Mouse (Mus musculus) retina, postnatal 7 days (tissue): Measurements from ENCODE around the gene Dok4.
"Not testable (repeated sequence)": the region's sequence is repeated elsewhere in the genome, so short reads cannot be mapped to it uniquely, and the experiment has no call there.

Source experiments
- DNase-seq: peaks from one replicate; pipeline ENCODE4 v3.0.0-alpha.2; 2012; ENCODE audit warnings: low read depth, low spot score

Gene Dok4

DNA sequence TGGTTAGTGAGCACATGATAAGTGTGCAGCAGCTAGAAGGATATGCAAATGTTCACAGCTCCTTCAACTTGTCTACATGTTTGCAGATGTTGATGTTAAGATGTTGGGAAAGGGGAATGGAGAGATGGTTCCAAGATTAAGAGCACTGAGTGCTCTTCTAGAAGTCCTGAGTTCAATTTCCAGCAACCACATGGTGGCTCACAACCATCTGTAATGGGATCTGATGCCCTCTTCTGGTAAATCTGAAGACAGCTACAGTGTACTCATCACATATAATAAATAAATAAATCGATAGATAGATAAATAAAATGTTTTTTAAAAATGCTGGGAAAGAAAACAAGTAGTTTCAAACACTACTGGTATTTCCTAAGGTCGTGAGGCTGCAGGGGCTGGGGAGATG is 34.9 kb downstream of the Dok4 start:
- DNase-seq, result no peak

DNA sequence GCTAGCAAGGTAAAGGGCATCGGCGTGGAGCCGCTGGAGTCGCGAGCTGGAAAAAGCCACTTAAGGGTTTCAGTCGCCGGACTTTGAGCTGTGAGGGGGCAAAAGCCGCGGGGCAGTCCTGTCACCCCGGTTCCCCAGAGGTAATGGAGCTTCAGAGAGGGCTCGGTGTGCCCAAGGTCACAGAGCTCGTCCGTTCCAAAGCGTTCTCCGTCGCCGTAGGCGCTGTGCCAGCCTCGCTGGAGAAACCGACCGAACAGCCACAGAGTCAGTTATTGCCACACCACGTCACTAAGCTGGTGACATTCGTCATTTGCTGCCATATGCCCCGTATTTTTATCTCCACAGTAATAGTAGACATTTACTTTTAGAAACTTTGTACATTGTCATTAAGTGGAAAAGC is 37.5 kb downstream of the Dok4 start:
- DNase-seq, result no peak

DNA sequence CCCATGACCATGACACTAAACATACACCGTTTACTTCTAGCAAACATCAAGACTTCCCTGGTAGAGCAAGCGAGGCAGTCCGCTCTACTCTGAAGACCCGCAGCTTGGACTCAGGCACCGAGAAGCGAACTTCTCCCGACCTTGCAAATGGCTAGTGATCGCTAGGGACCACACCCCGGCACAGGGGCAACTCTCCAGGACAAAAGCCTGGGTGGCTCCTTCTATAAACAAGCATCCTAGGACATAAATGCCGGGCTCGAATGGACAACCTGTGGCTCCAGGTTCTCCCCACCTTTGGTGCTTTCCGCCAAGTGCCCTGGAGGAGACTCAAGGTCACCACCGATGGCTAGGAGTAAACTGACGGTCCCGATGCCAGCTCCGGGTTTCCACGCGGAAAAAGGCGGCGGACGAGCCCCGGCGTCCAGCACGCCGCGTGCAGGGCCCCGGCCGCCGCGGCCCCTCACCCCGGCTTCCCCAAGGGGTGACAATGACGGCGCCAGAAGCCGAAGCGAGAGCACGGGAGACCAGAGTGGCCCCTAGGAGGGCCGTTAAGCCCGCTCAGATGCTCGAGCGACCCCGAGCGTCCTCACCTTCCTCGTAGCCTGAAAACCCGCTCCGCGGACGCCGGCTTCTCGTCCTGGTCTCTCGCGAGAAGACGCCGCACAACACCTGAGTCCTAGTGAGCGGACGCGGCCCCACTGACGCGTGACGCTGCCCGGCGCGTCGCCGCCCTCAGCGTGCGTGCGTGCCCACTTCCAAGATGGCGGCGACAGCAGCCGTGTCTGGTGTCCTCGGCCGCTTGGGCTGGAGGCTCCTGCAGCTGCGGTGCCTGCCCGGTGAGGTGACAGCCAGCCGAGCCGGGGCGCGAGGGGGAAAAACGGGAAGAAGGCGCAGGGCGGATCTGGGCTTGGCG is 38.2 kb downstream of the Dok4 start, which contains the start of the genes Coq9 and Ciapin1:
Coq9 (plus strand) TSS at position 660 of the 913 bp plus-strand sequence.
Ciapin1 (minus strand) TSS at position 697 of the 913 bp plus-strand sequence.
- peak; percentile 89 for DNase-seq

DNA sequence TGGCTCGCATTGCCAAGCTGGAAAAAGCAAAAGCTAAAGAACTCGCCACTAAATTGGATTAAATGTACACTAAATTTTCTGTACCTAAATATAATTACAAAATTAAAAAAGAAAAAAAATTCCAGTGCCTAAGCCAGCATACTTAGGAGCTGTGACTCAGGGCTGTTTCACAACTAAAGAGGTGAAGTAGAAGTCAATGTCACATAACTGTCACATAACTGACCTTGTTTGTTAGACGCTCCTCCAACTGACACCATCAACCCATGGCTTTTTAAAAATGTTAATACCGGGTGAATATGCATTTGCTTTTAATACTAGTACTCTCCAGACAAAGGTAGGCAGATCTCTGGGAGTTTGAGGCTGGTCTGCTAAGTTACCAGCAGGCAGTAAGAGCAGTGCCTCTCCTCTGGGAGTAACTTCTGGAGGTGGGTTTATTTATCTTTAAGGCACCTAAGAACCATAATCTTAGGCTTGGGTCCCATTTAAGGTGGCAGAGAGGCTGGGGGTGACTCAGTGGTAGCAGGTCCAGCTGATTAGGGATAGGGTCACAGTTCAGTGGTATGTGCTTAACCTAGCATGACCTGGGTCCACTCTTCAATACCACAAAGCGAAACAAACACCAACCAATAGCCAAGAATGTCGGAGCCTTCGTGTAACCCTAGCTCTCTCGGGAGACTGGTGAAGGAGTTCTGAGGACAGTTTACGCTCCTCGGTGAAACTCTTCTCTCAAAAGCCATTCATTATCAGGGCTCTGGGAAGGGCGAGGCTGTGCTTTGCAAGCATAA is 39.5 kb downstream of the Dok4 start:
- DNase-seq, result no peak

DNA sequence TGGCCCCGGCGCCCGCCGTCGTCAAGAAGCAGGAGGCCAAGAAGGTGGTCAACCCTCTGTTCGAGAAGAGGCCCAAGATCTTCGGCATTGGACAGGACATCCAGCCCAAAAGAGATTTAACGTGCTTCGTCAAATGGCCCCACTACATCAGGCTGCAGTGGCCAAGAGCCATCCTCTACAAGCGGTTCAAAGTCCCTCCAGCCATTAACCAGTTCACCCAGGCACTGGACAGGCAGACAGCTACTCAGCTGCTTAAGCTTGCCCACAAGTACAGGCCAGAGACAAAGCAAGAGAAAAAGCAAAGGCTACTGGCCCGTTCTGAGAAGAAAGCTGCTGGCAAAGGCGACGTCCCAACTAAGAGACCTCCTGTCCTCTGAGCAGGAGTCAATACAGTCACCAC is 40.4 kb downstream of the Dok4 start:
- not testable (repeated sequence) for DNase-seq

DNA sequence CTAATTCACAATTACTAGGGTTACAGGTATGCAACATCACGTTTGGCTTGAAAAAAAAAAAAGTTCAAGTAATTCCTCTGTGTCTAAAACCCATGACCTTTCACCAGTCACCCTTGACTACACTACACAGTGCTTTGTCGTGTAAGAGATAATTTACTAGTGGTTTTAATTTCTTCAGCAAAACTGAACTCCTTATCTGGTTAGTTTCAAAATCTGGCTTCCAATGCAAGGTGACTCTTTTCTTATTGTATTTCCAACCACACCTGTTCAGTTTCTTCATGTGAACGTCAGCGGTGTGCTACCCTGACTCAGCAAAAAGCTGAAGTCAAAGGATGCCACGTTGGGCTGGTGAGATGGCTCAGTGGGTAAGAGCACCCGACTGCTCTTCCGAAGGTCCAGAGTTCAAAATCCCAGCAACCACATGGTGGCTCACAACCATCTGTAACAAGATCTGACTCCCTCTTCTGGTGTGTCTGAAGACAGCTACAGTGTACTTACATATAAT is 42.2 kb downstream of the Dok4 start:
- DNase-seq, result not testable (repeated sequence)

DNA sequence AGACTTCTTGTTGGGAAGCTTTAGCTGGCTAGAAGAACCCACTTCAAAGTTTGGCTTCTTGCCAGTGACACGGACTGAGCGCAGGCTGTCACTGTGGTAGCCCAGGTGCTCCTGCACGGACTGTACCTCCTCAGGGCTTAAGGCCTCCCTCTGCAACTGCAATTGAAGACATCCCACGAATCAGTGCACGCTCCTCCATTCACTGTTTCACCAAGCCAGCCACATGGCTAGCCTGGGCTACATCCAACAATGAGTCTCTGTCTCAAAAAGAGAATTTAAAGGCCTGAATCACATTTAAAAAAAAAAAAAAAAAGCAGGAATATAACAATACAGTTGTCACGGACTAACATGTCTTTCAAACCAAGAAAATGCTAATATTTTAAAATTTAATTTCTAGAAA is 47.8 kb downstream of the Dok4 start:
- DNase-seq, result no peak

DNA sequence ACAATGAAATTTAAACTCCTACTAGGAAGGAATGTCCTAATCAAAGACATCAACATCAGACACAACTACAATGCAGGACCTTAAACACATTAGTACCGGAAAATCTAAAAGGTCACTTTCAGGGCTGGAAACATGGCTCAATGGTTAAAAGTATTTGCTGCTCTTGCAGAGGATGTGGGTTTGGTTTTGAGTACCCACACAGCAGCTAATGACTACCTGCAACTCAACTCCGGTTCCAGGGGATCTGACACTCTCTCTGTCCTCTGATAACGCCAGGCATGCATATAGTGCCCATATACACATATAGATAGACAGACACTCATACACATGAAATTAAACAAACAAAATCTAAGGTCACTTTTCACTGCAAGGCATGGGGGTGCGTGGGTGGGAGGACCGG is 49.9 kb downstream of the Dok4 start:
- DNase-seq, result no peak

DNA sequence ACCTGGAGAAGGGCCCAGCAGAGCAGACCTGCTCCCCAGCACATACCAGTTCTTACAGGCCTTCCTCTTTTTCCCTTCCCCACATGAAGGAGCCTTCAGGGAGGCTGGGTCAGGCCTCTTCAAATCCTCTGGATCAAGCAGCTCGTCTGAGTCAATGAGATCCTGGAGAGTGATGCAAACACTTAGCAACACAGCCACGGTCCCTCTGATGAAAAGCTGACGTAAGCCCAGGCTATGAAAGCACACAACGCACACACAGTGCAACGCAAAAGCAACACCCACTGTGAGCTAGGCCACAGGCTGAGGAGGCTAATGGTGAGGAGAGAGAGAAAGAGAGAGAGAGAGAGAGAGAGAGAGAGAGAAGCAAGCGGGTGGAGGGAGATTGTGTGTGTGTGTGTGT is 51.0 kb downstream of the Dok4 start:
- DNase-seq, result no peak

DNA sequence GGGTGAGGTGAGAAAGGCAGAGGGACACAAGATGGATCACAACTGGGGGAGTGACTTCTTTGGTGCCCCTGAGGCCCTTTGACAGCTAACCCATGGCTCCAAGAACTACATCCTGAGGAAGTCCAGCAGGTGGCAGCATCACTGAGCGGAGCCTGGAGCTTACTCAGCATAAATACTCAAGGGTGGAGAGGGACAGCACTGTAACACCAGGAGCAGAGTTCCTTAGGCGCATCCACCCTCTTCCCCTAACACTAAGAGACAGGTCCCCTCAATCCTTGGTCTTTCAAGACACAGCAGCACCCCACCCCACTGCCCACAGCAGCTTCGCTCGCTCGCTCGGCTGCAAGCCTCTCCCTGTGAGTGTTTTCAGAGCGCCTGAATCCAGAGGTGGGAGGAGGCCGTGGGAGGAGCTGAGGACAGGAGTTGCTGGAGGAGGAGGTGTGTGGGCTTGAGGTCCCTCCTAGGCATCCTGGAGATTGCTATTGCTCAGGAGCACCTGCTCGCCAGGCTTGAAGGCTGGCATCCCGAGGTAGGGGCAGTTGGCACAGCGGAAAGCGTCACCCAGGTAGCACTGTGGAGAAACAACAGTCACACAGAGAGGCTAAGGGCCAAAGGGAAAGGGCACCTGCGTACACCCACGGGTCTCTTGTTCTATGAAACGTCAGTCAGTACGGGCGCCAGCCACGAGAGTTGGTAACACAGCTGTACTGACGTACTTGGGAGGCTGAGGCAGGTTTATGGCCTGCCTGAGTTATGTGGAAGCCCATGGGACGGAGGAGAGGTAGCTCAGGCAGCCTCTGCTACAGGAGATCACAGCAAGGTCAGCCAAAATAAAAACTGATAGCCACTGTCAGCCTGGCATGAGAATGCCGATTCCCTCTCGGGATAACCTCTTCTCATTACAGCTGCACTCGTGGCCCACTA is 53.2 kb downstream of the Dok4 start:
- peak; percentile 20 for DNase-seq

DNA sequence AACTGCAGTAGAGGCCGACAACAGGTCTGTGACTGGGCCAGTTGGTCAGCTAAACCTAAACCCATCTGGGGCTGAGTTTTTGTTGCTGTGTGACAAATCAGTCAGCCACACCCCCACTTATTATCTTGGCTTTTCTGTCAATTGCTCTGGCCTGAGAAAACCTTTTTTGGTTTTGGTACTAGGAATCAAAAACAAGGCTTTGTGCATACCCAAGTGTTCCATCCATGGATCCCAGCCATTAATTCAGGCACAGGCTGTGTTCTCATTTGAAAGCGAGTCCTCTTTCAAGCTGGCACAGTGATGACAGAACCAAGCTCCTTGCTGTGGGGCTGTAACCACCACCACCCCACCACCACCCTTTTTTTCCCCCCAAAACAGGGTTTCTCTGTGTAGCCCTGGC is 54.7 kb downstream of the Dok4 start:
- no peak for DNase-seq

DNA sequence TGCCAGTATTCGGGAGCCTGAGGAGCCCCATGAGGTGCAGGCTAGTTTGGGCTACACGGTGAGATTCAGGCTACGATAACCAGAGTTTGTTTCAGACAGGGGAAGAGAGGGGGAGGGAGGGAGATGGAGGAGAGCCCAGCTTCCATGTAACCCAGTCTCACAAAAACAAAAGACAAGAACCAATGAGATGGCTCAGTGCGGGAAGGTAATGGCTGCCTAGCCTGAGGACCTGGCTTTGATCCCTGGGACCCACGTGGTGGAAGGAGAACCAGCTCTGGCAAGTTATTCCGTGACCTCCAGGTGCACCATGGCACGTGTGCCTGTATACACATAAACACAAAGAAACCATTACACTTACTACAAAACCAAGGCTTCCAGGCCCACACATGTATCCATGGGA is 55.6 kb downstream of the Dok4 start:
- no peak for DNase-seq

DNA sequence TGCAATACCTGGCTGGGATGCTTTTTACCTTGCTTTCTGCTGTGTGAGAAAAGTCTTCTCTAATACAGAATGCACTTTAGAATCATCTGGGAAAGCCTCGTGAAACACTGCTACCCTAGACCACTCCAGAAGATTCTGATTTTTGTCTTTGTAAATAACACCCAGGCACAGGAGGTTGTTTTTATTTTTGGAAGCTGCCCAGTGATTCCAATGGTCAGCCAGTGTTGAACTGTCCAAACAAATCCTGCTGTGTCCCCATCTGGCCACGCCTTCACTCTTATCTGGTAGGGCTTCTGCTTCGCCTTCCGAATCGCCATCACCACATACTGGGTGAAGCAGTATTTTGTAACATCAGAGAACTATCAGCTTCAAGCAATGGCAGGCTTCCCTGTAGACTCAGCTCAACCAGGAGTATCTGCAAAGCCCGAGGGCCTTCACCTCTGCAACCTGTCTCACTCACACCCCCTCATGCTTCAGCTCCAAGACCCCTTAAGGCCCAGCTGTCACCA is 56.4 kb downstream of the Dok4 start:
- DNase-seq, result no peak

DNA sequence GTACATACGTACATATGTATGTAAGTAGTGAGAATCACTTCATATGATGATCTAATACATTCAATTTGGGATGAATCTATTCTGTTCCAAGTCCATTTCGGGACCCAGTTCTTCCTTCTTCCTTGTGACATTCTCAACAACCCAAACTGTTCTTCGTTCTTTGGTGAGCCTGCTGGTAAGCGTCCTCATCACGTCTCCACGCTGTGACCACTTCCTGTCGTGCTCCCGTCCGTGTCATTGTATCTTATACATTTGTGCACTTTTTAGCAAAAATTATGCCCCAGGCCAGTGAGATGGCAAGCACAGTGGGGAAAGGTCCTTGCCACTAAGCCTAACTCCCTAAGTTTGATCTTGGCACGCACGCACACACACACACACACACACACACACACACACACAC is 58.2 kb downstream of the Dok4 start:
- no peak for DNase-seq

DNA sequence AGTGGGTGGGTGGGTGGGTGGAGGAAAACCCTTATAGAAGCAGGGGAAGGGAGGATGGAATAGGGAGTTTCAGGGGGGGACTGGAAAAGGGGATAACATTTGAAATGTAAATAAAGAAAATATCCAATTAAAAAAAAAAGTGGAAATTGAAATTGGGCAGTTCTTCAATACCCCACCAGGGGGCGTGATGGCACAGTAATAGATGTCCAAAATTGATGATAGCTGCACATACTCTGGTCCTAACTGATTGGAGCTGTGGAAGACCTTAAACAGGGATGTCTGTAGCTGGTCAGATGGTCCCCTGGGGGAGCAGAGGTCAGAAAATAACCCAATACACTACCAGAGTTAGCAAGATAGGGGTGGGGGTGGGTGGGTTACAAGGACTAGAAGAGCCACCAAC is 61.6 kb downstream of the Dok4 start:
- DNase-seq, result no peak
